Mouse (Mus musculus) ovary, postnatal 10 days (tissue): ENCODE measurements around the gene Vnn3.
A peak's percentile ranks its signal among the peaks of the same experiment; 100 is the strongest.

Experiments
- DNase-seq: peaks from one replicate; pipeline ENCODE4 v3.0.0; 2022; ENCODE audit warnings: low spot score

The Vnn3 gene

DNA sequence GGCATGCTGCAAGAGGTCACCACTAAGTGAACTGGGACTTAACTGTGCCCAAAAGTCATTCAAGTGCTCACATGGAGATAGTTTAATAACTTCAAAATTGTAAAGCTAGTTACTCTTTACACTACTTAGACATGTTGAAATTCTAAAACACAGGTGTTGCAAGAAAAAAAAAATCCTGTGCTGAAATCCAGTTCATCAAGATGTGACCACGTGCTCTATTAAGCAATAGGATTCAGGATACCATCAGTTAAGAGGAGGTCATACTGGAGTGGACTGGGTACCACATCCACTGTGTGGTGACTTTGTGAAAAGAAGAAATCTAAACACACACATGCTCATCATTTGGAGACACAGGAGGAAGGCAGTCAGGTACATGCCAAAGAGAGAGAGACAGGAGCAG lies 41.7 kb downstream of the Vnn3 start:
- DNase-seq = no peak

DNA sequence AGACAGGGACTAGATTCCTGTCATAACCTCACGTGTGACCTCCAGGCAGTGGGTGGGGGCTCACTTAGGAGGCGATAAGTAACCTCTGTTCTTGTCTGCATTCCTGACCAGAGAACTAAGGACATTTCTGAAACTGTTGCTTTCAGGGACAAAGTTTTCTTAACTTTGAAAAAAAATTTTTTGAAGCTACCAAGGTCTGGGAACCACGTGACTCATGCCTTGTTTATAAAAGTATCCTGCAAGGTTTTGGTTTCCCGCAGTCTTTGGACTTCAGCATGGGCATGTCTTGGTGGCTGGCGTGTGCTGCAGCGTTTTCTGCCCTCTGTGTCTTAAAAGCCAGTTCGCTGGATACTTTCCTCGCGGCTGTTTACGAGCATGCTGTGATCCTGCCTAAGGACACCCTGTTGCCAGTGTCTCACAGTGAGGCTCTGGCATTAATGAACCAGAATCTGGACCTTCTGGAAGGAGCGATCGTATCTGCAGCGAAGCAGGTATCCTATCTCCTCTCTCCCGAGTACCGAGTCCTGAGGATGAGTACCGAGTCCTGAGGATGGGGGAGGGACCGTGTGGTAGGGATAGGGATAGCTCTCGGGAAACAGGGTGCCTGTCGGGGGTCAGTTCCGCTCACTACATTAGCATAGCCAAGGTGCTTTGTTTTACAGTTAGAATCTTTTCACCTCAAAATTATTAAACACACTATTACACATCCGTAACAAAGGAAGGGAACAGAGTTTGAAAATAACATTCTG lies 43.5 kb downstream of the Vnn3 start, which contains the start of gene Vnn1:
TSS of gene Vnn1 (plus strand) at position 88 of the 749 bp plus-strand sequence.
- peak; percentile 8 for DNase-seq

DNA sequence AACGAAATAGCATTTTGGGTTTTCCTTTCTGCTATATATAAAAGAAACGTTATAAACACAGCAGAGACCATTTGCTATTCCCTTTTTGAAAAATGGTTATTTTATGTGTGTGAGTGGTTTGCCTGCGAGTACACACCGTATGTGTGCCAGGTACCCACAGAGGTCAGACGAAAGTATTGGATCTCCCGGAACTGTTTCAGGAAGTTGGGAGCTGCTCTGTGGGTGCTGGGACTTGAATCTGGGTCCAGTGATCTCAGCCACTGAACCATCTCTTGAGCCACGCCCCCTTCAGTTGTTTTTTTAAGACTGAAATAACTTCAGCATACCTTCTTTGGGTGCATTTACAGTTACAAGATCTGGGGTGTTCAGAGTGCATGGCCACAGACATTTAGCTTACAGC lies 44.1 kb downstream of the Vnn3 start:
- no peak for DNase-seq

DNA sequence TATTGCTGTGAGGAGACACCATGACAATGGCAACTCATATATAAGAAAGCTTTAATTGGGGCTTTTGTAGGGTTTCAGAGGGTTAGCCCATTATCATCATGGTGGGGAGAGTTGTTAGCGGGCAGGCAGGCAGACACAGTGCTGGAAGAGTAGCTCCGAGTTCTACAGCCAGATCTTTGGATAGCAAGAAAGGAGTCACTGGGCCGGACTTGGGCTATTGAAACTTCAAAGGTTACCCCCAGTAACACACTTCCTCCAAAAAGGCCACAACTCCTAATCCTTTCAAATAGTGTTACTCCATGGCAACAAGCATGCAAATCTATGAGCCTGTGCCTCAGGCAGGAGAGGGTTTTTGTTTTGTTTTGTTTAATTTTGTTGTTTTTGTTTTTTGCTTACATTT lies 49.9 kb downstream of the Vnn3 start:
- no peak for DNase-seq

DNA sequence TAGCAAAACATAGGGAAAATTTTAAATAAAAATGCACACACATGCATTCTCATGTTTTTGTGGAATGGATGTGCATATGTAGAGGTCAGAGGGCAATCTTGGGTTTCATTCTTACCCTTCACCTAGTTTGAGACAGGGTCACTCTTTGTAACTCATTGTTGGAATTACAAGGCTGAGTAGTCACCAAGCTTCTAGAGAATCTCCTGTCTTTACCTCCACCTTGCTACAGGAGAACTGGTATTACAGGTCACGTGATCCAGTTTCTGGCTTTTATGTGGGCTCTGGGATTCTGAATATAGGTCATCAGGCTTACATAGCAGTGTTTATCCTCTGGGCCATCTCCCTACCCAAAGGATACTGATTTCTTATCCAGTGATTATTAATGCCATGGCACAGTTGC lies 54.4 kb downstream of the Vnn3 start:
- DNase-seq = no peak
